Mouse (Mus musculus): ENCODE results near the gene Tub.

Tub gene

DNA sequence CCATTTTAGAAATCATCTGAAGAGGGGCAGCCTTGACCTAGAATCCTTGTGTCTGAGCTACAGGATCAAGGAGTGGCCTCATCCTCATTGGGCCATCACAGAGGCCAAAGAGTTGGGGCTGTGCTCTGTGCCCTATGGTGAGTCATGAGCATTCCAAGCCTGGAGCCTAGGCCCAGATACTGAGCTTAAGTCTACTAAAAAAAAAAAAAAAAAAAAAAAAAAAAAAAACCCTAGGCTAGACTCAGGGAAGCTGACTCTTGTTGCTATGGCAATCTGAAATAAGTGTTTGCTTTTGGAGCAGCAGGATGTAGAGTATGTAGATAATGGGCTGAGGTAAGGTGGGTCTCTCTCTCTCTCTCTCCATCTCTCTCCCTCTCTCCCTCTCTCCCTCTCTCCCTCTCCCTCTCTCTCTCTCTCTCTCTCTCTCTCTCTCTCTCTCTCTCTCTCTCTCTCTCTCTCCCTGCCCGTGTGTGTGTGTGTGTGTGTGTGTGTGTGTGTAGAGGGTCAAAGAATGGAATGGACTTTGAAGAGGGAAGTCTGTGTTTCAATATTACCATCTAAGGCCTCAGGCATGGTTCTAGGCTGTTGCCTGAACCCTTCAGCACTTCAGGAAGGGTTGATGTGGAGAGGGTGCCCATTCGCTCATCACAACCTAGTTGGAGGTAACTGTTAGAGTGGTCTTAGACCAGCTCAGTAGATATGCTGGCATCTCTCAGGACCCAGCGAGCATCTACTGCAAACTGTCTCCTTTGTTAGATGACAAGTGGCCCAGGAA, 36.0 kb downstream of the Tub start:
- no peak for DNase-seq (ENCODE audit: low spot score)

DNA sequence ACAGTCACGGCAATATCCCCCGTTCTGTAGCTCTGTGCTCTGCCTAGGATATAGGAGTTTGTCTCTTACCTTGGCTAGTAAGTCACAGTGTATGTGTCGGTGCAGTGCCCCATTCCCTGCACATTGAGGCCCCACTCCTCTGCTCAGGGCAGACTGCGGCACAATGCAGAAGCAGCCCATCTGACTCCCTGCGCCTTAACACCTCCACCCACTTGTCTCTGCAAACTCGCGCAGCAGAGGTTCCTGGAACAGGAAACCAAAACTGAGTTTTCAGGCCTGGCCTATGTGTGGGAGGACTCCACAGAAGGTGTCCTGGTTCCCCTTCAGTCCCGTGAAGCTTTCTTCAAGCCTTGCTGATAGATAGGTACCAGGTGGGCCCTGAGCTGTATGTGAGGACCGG, 41.1 kb downstream of the Tub start:
- DNase-seq (ENCODE audit: low spot score): no peak

DNA sequence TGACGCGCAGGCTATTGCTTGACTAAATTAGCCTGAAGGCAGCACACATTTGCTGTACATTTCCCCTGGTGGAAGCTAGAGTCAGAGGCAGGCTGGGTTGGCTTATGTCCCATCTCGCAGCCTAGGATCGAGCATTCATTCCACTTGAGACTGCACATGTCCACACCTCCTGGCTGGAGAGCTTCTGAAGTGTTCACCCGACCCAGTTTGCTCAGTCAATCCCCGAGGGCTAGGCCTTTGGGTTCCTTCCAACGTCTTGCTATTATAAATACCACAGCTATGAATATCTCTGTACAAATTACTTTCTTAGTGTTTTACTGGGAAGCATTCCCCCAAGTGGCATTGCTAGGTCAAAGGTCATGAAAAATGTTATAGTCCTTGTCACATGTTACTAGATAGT, 43.1 kb downstream of the Tub start:
- no peak for DNase-seq (ENCODE audit: low spot score)

DNA sequence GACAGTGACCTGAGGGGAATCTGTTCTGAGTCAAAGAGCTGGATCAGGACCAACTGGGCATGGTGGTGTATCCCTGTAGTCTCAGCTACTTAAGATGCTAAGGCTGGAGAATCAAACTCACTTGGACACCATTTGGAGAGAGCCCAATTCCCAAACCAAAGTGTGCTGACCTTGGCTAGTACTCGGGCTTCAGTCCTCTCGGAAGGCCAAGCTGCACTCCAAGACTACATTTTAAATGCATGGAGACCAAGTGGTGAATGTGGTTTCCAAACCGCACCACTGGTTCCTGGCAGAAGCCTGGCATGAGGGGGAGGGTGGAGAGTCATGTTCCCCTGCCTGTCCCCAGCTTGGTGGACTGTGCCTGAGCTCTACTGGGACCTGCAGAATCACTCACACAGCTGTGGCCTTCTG, 43.7 kb downstream of the Tub start:
- DNase-seq (ENCODE audit: low spot score): no peak

DNA sequence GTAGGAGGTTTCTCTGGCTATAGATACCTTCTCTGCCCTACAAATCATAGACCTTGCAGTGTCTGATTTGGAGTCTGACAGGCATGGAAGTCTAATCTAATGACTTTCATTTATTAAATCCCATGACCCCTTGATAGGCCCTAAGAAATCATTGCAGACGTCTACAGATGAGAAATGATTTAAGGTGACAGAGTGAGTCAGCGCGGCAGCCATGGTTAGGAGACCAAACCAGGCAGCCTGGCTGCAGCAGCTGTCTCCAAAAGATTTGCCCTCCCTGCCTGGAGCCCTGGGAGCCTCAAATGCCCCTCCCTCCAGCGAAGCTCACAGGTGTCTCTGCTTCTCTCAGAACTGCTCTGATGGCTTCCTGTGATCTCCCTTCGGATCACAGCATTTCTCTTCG, 46.0 kb downstream of the Tub start:
- no peak for DNase-seq (ENCODE audit: low spot score)

DNA sequence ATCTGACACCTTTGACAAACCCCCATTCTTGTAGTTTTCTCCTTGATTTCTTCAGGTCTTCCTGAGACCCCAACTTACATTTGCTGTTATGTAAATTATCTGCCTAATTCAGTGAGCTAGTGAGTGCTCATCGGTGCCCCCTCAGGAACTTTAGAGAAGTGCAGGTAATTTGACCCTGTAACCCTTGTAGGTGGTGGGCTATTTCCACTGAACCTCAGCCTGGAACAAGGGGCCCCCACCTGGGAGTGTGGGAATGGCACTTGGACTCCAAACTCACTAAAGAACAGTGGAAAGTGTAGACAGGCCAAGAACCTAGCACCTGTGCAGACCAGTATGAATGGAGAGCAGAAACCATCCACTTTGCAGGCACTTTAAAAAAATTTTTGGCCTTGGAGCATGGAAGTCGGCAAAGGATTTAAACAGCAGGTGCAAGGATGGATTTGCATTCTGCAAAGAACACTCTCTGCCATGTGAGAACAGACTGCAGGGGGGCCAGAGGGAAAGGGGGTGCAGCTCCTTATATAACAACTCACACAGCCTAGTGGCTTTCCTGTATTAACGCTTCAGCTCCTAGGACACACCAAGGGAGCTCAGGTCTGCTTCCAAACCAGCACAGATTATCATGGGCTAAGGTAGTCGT, 50.3 kb downstream of the Tub start:
- DNase-seq (ENCODE audit: low spot score): no peak

DNA sequence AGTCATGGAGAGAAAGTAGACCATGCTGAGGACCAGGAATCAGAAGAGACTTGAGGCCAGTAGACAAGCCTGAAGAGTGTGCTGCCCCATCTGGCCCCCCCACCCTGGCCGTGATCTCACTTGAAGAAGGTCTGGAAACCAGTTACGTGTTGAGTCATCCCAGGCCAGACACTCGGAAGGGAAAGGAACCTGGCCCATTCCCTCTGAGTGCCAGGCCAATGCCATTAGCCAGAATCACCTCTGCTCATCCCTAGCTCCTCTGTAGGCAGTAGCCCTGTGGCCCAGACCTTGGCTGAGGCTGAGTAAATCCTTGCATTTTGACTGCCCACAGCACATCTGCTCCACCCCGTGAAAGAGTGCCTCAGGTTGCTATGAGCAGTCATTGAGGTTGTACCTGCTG, 51.8 kb downstream of the Tub start:
- DNase-seq (ENCODE audit: low spot score): no peak

DNA sequence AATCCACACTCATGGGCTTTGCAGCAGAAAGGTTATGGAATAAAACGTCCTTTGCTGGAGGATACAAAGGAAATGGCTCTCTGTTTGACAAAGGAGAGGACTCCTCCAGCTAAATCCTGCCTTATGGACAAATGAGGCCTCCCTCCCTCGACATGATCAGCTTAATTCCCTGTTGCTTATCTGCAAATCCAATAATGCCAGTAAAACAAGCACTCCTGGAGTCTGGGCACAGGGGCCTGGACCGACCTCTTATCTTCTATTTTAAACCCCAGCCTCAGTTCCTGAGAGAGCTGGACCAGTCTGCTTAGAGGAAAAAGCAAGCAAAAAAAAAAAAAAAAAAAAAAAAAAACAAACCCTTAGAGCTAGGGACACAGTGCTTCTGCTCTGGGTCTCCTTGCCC, 53.5 kb downstream of the Tub start:
- no peak for DNase-seq (ENCODE audit: low spot score)

DNA sequence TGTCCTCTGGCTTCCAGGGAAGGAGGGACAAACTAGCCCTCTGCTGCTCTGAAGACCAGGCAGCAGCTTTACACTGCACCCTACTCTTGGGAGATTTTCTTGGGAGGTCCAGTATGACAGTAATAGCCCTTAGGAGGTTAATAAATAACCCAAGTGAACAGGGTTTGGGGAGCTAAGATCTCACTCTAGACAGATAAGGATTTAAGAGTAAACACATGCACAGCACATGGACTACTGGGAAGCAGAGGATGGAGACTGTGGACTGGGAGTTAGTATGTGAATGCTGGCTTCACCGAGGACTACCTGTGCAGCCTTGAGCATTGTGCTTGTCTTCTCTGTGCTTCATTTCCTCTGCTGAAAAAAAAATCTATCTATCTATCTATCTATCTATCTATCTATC, 59.1 kb downstream of the Tub start:
- DNase-seq (ENCODE audit: low spot score): no peak

DNA sequence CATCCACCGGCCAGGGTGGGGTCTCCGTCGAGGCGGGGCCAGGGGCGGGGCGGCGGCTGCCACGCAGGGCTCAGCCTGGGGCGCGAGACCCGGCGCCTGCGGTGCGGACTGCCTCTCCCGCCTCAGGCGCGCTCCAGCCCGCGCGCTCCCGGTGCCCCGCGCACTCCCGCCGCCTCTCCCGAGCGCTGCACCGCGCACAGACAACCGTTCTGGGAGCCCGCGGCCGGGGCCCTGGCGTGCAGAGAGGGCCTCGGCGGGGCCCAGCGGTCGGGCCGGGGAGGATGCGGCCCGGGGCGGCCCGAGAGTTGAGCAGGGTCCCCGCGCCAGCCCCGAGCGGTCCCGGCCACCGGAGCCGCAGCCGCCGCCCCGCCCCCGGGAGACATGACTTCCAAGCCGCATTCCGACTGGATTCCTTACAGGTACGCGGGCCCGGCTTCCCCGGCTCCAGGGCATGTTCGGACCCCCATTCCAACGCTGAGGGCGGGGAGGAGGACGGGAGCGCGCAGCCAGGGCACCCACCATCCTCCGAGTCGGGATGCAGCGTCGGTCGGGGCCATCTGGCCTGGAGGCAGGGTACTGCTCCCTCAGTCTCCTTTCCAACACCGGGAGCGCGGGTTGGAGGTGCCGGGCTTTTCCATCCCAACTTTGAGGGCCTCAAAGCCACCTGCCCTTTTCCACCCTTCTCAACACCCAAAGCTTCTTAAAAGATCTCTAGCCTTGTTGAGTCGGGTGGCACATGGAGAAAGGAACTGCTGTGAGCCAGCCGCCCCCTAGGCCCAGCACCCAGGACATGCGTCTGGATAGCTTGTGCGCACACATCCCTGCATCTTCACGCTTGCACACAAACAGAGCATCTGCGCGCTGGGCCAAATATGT, 60.8 kb downstream of the Tub start:
- DNase-seq (ENCODE audit: low spot score): no peak

DNA sequence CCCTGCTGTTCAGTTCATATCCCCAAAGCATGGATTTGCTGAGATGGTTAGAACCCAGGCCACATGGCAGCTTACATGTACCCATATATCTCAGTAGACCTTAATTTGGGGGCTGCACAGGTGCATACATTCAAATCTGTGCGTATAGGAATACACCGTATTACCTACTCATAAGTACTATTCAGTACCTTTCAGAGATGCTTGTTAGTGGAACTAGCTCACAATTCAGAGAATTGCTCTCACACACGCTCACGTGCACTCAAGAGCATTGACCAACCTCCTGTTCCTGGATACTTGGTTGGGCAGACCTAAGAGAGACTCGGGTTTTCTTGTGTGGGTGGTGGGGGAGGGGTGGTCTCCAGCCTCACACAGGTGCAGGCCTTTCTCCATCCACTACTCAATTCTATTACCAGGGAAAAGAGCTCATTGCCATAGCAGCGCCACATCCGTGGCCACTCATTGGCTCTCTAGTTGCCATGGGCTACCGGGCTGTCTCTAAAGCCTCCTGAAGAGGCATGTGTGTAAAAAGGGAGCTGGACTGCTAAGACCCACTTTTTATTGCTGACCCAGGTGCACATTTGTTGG, 61.5 kb downstream of the Tub start:
- no peak for DNase-seq (ENCODE audit: low spot score)

DNA sequence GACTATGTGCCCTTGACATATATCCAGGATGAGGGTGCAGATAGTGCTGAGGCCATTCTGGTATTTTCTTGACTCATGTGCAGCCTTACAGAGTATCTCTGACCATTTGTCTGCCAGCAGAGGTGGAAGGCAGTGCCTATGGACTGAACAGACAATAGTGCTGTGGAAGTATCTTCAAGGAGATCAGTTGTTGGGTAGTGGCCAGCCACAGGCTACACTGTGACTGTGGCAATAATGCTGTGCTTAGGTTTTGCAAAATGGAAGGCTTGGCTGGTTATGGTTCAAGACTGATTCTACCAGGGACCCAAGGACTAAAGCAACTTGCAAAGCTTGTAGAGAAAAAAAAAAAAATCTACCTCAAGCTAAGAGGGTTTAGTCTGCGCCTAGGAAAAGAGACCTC, 62.4 kb downstream of the Tub start:
- DNase-seq (ENCODE audit: low spot score): no peak

DNA sequence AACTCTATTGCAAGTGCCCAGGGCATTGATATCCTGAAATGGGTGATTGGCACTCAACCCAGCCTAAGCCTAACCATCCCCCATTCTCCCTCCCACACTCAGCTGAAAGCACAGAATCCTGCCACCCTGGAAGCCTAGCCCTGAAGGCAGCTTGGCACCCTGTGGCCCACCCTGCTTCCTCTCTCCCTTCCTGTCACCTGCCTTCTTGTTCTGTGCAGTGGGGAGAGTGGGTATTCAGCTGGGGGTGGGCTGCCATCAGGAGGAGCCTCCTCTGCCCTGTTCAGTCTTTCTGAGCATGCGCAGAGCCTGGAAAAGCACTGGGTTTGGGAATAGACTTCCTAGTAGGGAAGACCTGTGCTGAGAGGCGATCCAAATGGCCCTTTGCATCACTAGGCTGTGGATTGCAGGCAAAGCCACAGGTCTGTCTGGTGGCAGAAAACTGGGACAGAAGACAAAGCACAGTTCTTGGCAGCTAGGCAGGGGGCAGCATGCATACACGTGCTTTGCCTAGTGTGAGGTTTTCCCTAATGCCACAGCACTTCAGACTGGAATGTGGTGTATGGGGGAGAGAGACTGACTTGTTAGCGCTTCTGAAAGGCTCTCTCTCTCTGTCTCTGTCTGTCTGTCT, 63.0 kb downstream of the Tub start:
- no peak for DNase-seq (ENCODE audit: low spot score)

DNA sequence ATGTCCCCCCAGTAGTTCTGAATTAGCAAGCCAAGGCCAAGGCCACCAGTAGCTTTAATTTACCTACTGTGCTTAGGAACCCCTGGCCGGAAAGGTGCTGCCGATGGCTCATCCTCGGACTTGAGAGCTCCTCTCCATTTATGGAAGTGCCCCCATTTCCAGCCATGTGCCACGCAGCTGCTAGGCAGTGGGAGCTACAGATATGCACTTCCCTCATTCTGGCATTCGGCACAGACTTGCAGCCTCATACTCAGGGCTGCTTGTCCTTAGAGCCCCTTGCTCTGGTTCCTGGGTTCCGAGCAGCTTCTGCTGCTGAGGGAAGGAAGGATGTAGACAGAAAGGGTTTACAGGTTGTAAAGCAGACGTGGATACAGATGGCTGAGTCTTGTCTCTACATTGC, 64.7 kb downstream of the Tub start:
- DNase-seq (ENCODE audit: low spot score): no peak

DNA sequence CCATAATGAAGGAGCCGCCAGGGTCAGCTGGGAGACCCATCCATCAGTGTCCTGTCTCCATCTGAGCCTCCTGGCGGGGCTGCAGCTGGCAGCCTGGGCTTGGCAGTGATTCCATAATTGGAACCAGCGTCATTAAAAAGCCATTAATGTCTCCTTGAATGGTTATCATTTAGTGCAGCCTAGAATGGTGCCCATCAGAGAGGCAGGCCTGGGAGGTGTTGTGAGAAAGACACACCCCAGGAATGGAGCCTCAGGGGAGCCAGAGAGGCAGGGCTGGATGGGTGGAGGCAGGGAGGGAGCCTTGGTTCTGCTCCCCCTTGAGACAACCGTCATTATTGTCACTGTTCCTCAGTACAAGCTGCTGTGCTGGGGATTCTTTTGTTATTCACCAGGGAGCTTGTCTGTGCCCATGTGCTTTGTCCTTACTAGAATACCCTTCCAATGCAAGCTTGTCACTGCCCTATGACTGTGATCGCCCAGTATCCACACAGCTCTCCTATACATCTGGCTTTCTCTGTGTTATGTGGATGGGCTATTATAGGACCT, 66.3 kb downstream of the Tub start:
- no peak for DNase-seq (ENCODE audit: low spot score)

DNA sequence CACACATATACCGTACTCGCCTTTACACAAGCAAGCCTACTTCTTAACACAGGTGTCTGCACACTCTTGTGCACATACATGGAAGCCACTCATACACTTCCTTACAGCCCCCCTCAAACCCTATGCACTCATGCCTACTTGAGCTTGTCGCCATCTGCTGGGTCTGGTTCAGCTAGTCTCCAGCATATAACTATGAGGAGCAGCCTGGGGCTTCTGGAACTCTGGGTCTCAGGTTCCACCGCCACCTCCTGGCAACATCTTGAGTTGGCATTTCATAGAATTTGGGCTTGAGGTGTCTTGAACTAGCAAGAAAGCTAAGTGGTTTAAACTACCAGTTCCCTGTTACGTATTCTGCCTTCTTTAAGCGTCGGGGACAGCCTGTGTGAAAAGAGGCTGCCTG, 69.1 kb downstream of the Tub start:
- DNase-seq (ENCODE audit: low spot score): no peak

DNA sequence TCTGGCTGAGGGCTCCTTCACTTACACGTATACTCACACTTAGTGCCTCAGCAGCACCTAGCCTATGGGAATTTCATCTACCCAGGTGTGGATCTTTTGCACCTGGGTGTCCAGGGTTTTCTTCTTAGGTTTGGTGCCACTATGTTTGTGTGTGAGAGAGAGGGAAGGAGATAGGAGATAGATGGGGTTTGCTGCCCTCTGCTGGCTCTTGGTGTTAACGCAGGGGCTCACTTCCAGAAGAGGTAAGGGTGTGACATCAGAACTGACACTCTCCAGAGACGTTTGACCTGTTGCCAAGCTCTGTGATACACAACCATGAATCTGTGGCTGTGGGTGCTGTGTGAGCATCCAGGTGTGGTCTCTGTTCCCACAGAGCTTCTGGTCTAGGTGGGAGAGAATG, 71.3 kb downstream of the Tub start:
- DNase-seq (ENCODE audit: low spot score): peak; percentile 12

DNA sequence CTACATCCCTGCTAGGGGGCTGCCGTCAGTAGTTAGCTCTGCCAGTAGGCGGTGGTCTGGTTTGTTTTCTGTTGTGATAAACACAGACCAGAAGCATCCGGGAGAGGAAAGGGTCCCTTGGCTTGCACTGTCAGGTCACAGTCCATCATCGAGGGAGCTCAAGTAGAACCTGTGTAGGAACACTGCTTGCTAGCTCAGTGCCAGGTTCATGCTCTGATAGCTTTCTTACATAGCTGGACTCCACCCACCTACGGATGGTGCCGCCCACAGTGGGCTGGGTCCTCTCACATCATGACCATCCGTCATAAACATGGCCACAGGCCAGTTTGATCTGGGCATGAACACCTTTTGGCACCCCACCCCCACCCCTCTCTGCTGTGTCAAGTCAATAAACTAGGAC, 75.6 kb downstream of the Tub start:
- no peak for DNase-seq (ENCODE audit: low spot score)

DNA sequence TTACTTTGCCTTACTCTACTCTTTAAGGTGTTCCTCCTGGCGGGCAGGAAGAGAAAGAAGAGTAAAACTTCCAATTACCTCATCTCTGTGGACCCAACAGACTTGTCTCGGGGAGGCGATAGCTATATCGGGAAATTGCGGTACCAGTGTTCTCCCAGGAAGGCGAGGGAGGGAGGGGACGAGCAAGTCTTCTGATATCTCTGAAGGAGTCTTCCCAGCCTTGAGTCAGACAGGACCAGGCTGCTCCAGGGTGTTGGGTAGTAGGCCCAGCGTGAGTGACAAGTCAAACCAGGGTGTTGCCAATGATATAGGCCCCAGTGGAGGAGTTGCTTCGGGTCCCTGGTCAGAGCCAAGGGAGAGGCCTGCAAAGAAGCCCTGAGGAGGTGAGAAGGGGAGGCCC, 76.8 kb downstream of the Tub start:
- no peak for DNase-seq (ENCODE audit: low spot score)

DNA sequence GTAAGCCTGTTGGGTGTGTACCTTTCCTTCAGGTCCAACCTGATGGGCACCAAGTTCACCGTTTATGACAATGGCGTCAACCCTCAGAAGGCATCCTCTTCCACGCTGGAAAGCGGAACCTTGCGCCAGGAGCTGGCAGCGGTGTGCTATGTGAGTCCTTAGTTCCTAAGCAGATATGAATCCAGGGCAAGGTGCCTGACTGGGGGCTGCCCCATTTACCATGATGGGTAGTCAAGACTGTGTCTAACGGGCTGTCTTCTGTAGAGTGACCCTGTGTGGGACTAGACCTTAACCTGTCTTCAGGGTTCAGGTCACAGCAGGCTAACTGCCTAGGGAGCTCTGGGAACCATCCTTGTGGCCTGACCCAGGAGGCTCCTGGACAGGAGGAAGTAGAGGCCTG, 77.6 kb downstream of the Tub start:
- no peak for DNase-seq (ENCODE audit: low spot score)

DNA sequence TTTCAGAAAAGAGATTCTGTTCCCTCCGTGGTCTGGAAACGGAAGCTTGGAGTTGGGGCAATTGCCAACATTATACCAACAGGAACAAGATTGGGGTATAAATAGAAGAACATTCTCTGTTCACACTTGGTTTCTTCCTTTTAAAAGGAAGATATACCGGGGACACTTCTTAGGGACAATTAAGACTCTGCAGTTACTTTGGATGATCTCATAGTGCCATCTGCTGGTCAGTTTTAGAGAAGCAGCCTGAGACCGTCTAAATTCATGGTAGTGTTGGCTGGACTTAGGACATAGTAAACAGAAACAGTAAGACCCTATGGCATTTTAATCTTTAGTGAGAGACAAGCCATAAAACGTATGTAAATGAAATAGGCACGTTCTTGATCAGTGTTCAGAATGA, 78.1 kb downstream of the Tub start:
- no peak for DNase-seq (ENCODE audit: low spot score)

DNA sequence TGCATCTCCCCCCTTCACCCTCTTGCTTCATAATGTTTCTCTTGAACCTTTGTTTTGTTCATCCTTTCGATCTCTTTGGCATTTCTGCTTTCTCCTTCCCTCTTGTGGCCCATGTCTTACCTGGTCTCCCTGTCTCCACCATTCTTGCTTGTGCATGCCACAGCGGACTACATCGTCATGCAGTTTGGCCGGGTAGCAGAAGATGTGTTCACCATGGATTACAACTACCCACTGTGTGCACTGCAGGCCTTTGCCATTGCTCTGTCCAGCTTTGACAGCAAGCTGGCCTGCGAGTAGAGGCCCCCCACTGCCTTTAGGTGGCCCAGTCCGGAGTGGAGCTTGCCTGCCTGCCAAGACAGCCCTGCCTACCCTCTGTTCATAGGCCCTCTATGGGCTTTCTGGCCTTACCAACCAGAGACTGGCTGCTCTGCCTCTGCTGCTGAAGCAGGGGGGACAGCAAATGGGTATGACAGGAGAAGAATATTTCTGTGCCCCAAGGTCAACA, 79.9 kb downstream of the Tub start:
- DNase-seq (ENCODE audit: low spot score): no peak
